Mouse (Mus musculus) heart, embryonic 16.5 days (tissue): ENCODE measurements around the gene Unk. TPM values are rescaled to one million over a fixed set of nuclear protein-coding genes. Genes with fewer than 3 reads are reported as not detected.
"Not testable (repeated sequence)": the region's sequence is repeated elsewhere in the genome, so short reads cannot be mapped to it uniquely, and the experiment has no call there.

ENCODE experiments used
- ATAC-seq: fragments of 200-750 bp; cut with Nextera tagmentation; replicated peaks from 2 replicates; pipeline ENCODE4 v1.8.0; 2017; ENCODE audit warnings: moderate number of reproducible peaks; ENCODE audit not compliant: insufficient read depth, low FRiP score; ENCODE audit errors: extremely low read depth
- H3K27ac ChIP-seq: fragments of 300-500 bp; sonication (generic); 2 replicates; pipeline ENCODE4 v1.5.1; 2014; ENCODE audit warnings: mild to moderate bottlenecking, low read length, control low read depth, moderate library complexity
- H3K27me3 ChIP-seq: fragments of 300-500 bp; sonication (generic); 2 replicates; pipeline ENCODE4 v1.6.1; 2014; ENCODE audit warnings: low read length, mixed read lengths; ENCODE audit not compliant: control insufficient read depth, insufficient read depth
- H3K36me3 ChIP-seq: fragments of 300-500 bp; sonication (generic); 2 replicates; pipeline ENCODE4 v1.6.1; 2014; ENCODE audit not compliant: control insufficient read depth, insufficient read depth
- H3K4me1 ChIP-seq: fragments of 300-500 bp; sonication (generic); 2 replicates; pipeline ENCODE4 v1.6.1; 2014; ENCODE audit warnings: low read length, mixed read lengths; ENCODE audit not compliant: control insufficient read depth, insufficient read depth
- H3K4me2 ChIP-seq: fragments of 300-500 bp; sonication (generic); 2 replicates; pipeline ENCODE4 v1.6.1; 2014; ENCODE audit warnings: low read depth, mild to moderate bottlenecking, control low read depth, low read length
- H3K4me3 ChIP-seq: fragments of 300-500 bp; sonication (generic); 2 replicates; pipeline ENCODE4 v1.5.1; 2014; ENCODE audit warnings: mild to moderate bottlenecking, control low read depth, low read length
- H3K9ac ChIP-seq: fragments of 300-500 bp; sonication (generic); 2 replicates; pipeline ENCODE4 v1.6.1; 2014; ENCODE audit warnings: low read length, control low read depth
- H3K9me3 ChIP-seq: fragments of 300-500 bp; sonication (generic); replicated peaks from 2 replicates; pipeline ENCODE4 v1.6.1; 2016; ENCODE audit warnings: low read length; ENCODE audit not compliant: control insufficient read depth
- WGBS: fragments of 180-500 bp; shearing (Covaris S2); extraction: QIAGEN DNeasy Blood & Tissue Kit; methylation state at CpG from one replicate; pipeline ENCODE4 v1.1.7; 2014; 5-methylcytosine and 5-hydroxymethylcytosine counted together
- polyA plus RNA-seq: library from polyadenylated mRNA; unstranded; fragments of >200 nt; fragmentation: Nextera tagmentation; extraction: Ambion mirVana; gene quantifications from 2 replicates; pipeline ENCODE4 v1.2.1, GENCODE M21; 2015

The Unk gene
- polyA plus RNA-seq, 1 experiment from 2014 or later: 23.2 TPM

- peak overlapping the region; percentile 78 for H3K4me2 ChIP-seq
- ATAC-seq: peak; percentile 79
- H3K9me3 ChIP-seq: no peaks in the 10 kb centered on the region
- H3K27ac ChIP-seq: peak overlapping the region; percentile 92
- peaks cover 12% of the 10 kb centered on the region for H3K36me3 ChIP-seq
- H3K4me1 ChIP-seq: peaks cover 18% of the 10 kb centered on the region
- peak overlapping the region; percentile 78 for H3K9ac ChIP-seq
- WGBS: 3% methylated on average over 31 of the region's 31 CpGs
- H3K27me3 ChIP-seq: no peaks in the 10 kb centered on the region
- H3K4me3 ChIP-seq: peak overlapping the region; percentile 69
These were observed 57.3 kb downstream of the Unk start for GRCm38 (mm10) chr11:116087194-116088130.

GRCm38 (mm10) chr11:116088188-116088587, 58.1 kb downstream of the Unk start:
- Histone ChIP-seq H3K4me3 (no peak overlapping the region), H3K27ac (no peak overlapping the region), H3K4me2 (peak overlapping the region; percentile 78; the same call in 1 of the 2 replicates), H3K9me3 (no peaks in the 10 kb centered on the region), H3K9ac (peak overlapping the region; percentile 78), H3K4me1 (peaks cover 18% of the 10 kb centered on the region), H3K36me3 (peaks cover 8% of the 10 kb centered on the region), H3K27me3 (no peaks in the 10 kb centered on the region)
- 78% methylated on average over 8 of the region's 8 CpGs for WGBS
- ATAC-seq: no peak

GRCm38 (mm10) chr11:116088741-116089394, 58.7 kb downstream of the Unk start:
- H3K9me3 ChIP-seq: no peaks in the 10 kb centered on the region
- H3K27me3 ChIP-seq: no peaks in the 10 kb centered on the region
- H3K27ac ChIP-seq: no peak overlapping the region
- H3K36me3 ChIP-seq: peaks cover under 1% of the 10 kb centered on the region
- no peak overlapping the region for H3K9ac ChIP-seq
- H3K4me1 ChIP-seq: peaks cover 24% of the 10 kb centered on the region
- no peak overlapping the region for H3K4me2 ChIP-seq
- H3K4me3 ChIP-seq: no peak overlapping the region
- WGBS: 61% methylated on average over 11 of the region's 11 CpGs
- ATAC-seq: no peak

GRCm38 (mm10) chr11:116089545-116089944, 59.4 kb downstream of the Unk start:
- H3K27ac ChIP-seq: no peak overlapping the region
- no peak for ATAC-seq
- no peaks in the 10 kb centered on the region for H3K27me3 ChIP-seq
- WGBS: 92% methylated on average over 6 of the region's 6 CpGs
- H3K36me3 ChIP-seq: no peaks in the 10 kb centered on the region
- no peak overlapping the region for H3K4me3 ChIP-seq
- no peak overlapping the region for H3K9ac ChIP-seq
- H3K4me1 ChIP-seq: peaks cover 27% of the 10 kb centered on the region
- H3K4me2 ChIP-seq: no peak overlapping the region
- no peaks in the 10 kb centered on the region for H3K9me3 ChIP-seq

GRCm38 (mm10) chr11:116091591-116091990, 61.5 kb downstream of the Unk start:
- no peak overlapping the region for H3K4me3 ChIP-seq
- peaks cover 2% of the 10 kb centered on the region for H3K9me3 ChIP-seq
- no peaks in the 10 kb centered on the region for H3K36me3 ChIP-seq
- H3K27me3 ChIP-seq: no peaks in the 10 kb centered on the region
- H3K4me1 ChIP-seq: peaks cover 19% of the 10 kb centered on the region
- 86% methylated on average over 6 of the region's 6 CpGs for WGBS
- H3K9ac ChIP-seq: no peak overlapping the region
- ATAC-seq: no peak
- no peak overlapping the region for H3K27ac ChIP-seq
- H3K4me2 ChIP-seq: no peak overlapping the region

- H3K9me3 ChIP-seq, H3K27me3 ChIP-seq, H3K36me3 ChIP-seq, H3K4me3 ChIP-seq, H3K4me2 ChIP-seq, ATAC-seq, H3K27ac ChIP-seq, H3K9ac ChIP-seq: not testable (repeated sequence)
- 90% methylated on average over 6 of the region's 6 CpGs for WGBS
- peaks cover 15% of the 10 kb centered on the region for H3K4me1 ChIP-seq
These were observed 62.8 kb downstream of the Unk start for GRCm38 (mm10) chr11:116092959-116093358.

GRCm38 (mm10) chr11:116093771-116094565, 63.8 kb downstream of the Unk start:
- 29% methylated on average over 16 of the region's 16 CpGs for WGBS
- Histone ChIP-seq H3K27ac (peak overlapping the region; percentile 86), H3K4me1 (peaks cover 14% of the 10 kb centered on the region), H3K27me3 (no peaks in the 10 kb centered on the region), H3K9ac (no peak overlapping the region), H3K9me3 (peaks cover 4% of the 10 kb centered on the region), H3K4me3 (no peak overlapping the region), H3K36me3 (no peaks in the 10 kb centered on the region), H3K4me2 (no peak overlapping the region; the same call in 1 of the 2 replicates)
- peak; percentile 56 for ATAC-seq

GRCm38 (mm10) chr11:116095573-116095972, 65.5 kb downstream of the Unk start:
- Histone ChIP-seq H3K36me3 (no peaks in the 10 kb centered on the region), H3K27ac (peak overlapping the region; percentile 58), H3K4me1 (peaks cover 30% of the 10 kb centered on the region), H3K27me3 (no peaks in the 10 kb centered on the region), H3K4me2 (no peak overlapping the region), H3K4me3 (no peak overlapping the region), H3K9ac (no peak overlapping the region), H3K9me3 (peaks cover 4% of the 10 kb centered on the region)
- ATAC-seq: no peak
- WGBS: 46% methylated on average over 3 of the region's 3 CpGs
